Mouse (Mus musculus) cerebral cortex, adult 2 months (tissue): ENCODE data around the gene Brd1.

Experiments used
- WGBS: fragments of 180-500 bp; shearing (Covaris S2); methylation state at CpG from one replicate; pipeline ENCODE4 v1.1.7; 2018; 5-methylcytosine and 5-hydroxymethylcytosine counted together

The Brd1 gene

DNA sequence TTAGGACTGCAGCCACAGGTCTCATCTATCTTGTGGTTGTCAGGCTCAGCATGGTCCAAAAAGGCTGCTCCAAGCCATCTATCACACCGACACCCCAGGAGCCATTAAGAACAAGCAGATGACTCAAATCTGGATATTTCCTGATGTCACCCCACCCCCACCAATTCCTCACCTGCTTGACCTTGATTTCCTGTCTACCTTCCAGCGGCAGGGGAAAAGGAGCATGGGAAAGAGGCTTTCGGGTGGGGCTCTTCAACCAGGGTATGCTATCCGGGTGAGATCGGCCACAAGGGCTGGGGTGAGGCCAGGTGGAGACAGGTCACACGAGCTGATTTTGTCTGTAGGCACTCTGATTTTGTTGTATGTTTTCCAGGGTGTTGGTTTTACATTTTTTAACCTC, 50.0 kb downstream of the Brd1 start:
- 91% methylated on average over 6 of the region's 6 CpGs for WGBS

DNA sequence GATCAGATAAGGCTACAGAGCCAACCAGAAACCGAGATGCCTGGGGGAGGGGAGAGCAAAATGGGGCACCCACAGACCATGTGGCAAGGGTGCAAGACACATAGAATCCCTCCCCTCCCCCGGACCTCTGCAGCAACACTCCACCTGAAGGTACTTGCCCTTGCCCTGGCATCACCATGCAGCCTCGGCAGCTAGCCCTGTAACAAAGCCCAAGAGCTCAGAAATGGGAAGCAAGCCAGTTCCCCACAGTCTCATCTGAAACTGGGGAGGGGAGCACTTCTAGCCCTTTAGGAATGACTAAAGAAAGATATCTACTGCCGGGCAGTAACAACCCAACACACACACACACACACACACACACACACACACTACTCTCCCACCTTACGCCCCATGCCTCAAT, 53.1 kb downstream of the Brd1 start:
- WGBS, result 57% methylated on average over 5 of the region's 5 CpGs

- 43% methylated on average over 5 of the region's 5 CpGs for WGBS
Observed at GRCm38 (mm10) chr15:88677568-88677967, 56.5 kb downstream of the Brd1 start.

GRCm38 (mm10) chr15:88675998-88676397, 58.0 kb downstream of the Brd1 start:
- 89% methylated on average over 5 of the region's 5 CpGs for WGBS

DNA sequence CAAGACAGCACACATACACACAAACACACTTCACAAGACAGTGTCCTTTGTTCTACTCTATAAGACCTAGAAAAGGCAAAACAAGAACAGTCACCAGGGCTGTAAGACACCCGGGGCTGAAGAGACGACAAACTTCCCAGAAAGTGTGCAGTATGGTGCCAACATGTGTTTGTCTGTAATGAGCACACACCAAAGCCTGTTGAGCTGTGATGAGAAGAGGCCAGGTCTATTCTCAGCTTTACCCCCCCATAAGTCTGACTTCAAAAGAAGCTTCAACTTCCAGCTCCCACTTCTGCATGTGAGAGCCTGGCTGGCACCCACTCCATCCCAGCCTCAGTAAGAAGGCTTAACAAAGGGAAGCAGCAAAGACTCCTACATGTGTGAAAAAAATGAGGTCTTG, 65.3 kb downstream of the Brd1 start:
- WGBS, result 59% methylated on average over 2 of the region's 2 CpGs

DNA sequence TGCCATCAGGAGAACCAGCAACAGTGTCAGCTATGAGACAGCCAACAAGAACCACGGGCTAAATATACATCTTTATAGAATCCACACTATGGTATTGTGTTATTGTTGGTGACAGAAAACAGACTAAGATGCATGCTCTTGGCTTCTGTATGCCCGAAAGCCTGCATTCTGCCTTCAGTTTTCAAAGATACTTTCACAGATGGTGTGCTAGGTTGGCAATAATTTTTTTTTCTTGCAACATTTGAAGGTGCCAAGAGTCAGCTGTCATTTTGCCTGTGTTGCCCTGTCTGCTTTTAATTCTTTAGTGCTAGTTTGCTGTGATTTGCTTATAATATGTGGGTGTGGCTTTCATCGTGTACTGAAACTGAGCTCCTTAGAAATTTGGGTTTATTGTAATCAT, 66.4 kb downstream of the Brd1 start:
- 33% methylated on average over 3 of the region's 3 CpGs for WGBS

GRCm38 (mm10) chr15:88665846-88666245, 68.2 kb downstream of the Brd1 start:
- WGBS, result 65% methylated on average over 4 of the region's 4 CpGs

DNA sequence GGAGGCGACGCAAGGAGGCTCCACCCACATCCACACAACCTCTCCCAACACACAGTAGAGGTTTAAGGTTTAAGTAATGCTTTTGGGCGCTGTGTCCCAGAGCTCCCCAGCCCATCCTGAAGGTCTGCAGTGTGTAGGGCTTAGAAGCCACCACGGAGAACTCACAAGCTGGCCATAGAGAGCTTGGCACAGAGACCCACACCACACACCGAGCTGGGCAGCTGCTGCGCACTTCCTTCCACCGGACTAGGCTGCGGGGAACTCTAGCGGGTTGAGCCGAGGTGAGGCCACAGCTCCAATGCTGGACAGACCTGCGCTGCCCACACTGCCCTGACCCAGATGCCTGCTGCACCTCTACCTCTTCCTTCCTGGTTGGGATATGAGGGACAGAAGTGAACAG, 71.0 kb downstream of the Brd1 start:
- WGBS, result 36% methylated on average over 11 of the region's 11 CpGs

- 8% methylated on average over 22 of the region's 22 CpGs for WGBS
Observed at GRCm38 (mm10) chr15:88662111-88662850, 71.8 kb downstream of the Brd1 start.

- WGBS, result 66% methylated on average over 3 of the region's 3 CpGs
Observed at GRCm38 (mm10) chr15:88661654-88662053, 72.4 kb downstream of the Brd1 start.

GRCm38 (mm10) chr15:88652006-88652405, 82.0 kb downstream of the Brd1 start:
- WGBS, result 69% methylated on average over 5 of the region's 5 CpGs

- WGBS, result 13% methylated on average over 13 of the region's 13 CpGs
Observed at GRCm38 (mm10) chr15:88651019-88651418, 83.0 kb downstream of the Brd1 start.
